In the genomic region with DNA sequence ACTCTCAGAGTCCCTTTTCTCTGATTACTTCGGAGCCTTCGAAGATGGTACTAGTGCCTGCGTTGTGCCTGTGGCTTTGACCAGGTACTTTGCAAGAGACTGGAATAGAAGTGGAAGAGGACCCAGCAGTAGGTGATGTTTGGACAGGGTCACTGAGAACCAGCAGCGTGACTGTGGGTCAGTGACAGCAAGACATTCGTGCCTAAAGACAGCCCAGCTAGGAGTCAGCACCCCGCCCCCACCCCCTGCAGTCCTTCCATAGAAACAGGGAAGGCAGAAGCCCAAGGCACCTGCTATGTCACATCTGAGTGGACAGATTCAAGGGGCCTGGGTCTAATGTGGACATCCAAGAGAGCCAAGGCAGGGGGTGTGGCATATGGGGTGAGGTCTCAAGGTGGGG, we compare ENCODE assay signal across 13 mouse cellular contexts.
"Had no signal": no experiment of that assay in that cellular context is flagged by ENCODE, and none has a peak within 500 bp of the region (broad histone marks: within the 10 kb centered on the region; RNA-seq: fewer than 3 reads in every experiment).

No protein-coding gene starts in this region.

- DNase-seq: kidney, adult 8-10 months; kidney, postnatal 25 days; layer of hippocampus, adult 9-11 months; layer of hippocampus, postnatal 36 days; liver, embryonic 13.5 days; lung, adult 18-20 months; right cerebral cortex, adult 18-20 months; right cerebral cortex, postnatal 25 days; thymus, adult 2 months; thymus, postnatal 25 days had no signal

- H3K27me3 ChIP-seq: limb, embryonic 15.5 days; liver, embryonic 13.5 days; midbrain, embryonic 15.5 days had no signal

- ATAC-seq: intestine, embryonic 16.5 days had no signal

- H3K27ac ChIP-seq: limb, embryonic 15.5 days; liver, embryonic 13.5 days had no signal

- H3K9ac ChIP-seq: limb, embryonic 15.5 days; liver, embryonic 13.5 days; midbrain, embryonic 15.5 days had no signal

- H3K4me3 ChIP-seq: limb, embryonic 15.5 days; liver, embryonic 13.5 days; midbrain, embryonic 15.5 days had no signal

- H3K4me1 ChIP-seq: limb, embryonic 15.5 days; liver, embryonic 13.5 days had no signal

- H3K36me3 ChIP-seq: limb, embryonic 15.5 days; liver, embryonic 13.5 days; midbrain, embryonic 15.5 days had no signal

- H3K4me2 ChIP-seq: limb, embryonic 15.5 days; liver, embryonic 13.5 days; midbrain, embryonic 15.5 days had no signal

- H3K9me3 ChIP-seq: limb, embryonic 15.5 days; liver, embryonic 13.5 days; midbrain, embryonic 15.5 days had no signal
